Mouse (Mus musculus) small intestine, adult 2 months (tissue): ENCODE measurements around the gene Tbxa2r.

Source experiments
- CTCF ChIP-seq: fragments of 200-500 bp; IDR thresholded peaks from 2 replicates; pipeline ENCODE4 v1.5.1; 2012; ENCODE audit warnings: low read depth, mild to moderate bottlenecking, control low read depth, inconsistent platforms, low read length, moderate library complexity, mixed read lengths; ENCODE audit not compliant: insufficient replicate concordance, insufficient read length; ENCODE audit errors: extremely low read depth
- POLR2A ChIP-seq: fragments of 200-500 bp; IDR thresholded peaks from 2 replicates; pipeline ENCODE4 v1.6.1; 2012; ENCODE audit warnings: low read depth, mild to moderate bottlenecking, control low read depth, inconsistent platforms, low read length, moderate library complexity

DNA sequence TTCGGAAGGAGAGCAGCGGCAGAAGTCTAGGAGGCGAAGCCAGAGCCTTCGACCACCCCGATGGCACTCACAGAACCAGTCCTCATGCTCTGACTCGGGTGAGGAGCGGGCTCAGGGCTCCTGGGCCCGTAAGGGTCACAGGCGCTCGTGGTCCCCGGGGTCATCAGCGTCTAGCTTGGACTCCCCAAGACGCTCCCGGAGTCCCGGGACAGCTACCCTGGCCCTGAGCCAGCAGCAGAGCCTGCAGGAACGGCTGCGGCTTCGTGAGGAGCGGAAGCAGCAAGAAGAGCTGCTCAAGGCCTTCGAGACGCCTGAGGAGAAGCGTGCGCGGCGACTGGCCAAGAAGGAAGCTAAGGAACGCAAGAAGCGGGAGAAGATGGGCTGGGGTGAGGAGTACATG lies 6.1 kb upstream of the Tbxa2r start:
- TF ChIP-seq CTCF (no peak), POLR2A (no peak)
